Mouse (Mus musculus): ENCODE measurements at regions not wholly inside any gene's neighbourhood (a gene's known extent, or its start where the extent isn't known, plus 50 kb on each side); places are given as distances from the start of the nearest gene placed in this dataset.

DNA sequence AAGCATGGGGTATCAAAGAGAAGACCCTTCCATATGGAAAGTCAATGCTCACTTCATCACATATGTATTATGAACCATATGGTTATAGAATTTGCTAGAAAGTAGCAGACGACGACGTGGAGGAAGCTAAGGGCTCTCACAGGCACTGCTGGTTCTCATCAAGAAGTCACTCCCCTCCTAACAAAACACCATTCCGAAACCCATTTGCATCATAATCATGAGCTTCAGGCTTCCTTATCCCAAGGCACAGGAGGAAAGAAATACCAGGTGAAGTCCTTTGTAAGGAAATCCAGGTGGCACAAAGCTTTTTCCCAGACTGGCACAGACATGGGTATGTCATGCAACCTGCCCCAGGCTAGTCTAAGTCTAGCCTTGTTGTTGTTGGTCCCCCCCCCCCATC lies 513.1 kb downstream of the Kctd12 start:
- TF ChIP-seq CTCF (IDR thresholded peaks at IDR 0.05; ENCODE audit: extremely low read depth, insufficient read length, insufficient replicate concordance, low read depth, low read length) (no peak), POLR2A (IDR thresholded peaks at IDR 0.05; ENCODE audit: low read depth, low read length) (no peak)

Data from small intestine, adult 2 months (tissue).